Mouse (Mus musculus): ENCODE measurements at regions not wholly inside any gene's neighbourhood (a gene's known extent, or its start where the extent isn't known, plus 50 kb on each side); places are given as distances from the start of the nearest gene placed in this dataset.

GRCm38 (mm10) chr4:55203731-55204710 lies 145.8 kb upstream of the Rad23b start:
- in situ Hi-C loops (cut with MboI, MseI) = no loop called here

GRCm38 (mm10) chr4:55206226-55206625 lies 143.6 kb upstream of the Rad23b start:
- in situ Hi-C loops (cut with MboI, MseI) = no loop called here

DNA sequence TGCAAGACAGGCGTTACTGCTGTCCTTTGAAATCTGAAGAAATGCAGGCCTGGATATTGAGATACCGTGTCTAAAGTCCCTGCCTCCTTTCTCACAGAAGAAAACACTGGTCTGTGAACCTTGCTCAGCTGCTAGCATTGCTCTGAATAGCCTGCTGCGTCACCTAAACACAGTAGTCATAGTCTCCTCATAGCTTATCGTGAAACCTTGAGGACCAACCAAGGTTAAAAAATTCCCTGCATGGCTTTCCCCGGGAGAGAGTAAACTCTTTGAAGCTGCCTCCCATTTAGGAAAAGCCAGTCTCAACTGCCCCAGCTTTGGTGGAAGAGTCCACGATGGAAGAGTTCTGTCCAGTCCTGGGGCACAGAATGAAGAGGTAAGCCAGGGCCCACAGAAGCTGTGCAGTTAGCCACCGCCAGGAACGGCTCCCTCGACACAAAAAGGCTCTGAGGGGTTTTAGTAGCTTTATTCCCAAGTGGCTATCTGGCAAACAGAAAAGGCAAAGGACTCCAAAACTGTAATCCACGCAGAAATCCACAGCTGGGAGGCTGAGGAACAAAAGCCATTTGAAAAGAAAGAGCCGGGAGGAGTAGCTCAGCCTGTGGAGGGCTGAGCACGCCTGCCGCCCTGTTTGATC lies 142.0 kb upstream of the Rad23b start:
- in situ Hi-C loops (cut with MboI, MseI) = no loop called here

GRCm38 (mm10) chr4:55208386-55209345 lies 141.2 kb upstream of the Rad23b start:
- in situ Hi-C loops (cut with MboI, MseI) = no loop called here

DNA sequence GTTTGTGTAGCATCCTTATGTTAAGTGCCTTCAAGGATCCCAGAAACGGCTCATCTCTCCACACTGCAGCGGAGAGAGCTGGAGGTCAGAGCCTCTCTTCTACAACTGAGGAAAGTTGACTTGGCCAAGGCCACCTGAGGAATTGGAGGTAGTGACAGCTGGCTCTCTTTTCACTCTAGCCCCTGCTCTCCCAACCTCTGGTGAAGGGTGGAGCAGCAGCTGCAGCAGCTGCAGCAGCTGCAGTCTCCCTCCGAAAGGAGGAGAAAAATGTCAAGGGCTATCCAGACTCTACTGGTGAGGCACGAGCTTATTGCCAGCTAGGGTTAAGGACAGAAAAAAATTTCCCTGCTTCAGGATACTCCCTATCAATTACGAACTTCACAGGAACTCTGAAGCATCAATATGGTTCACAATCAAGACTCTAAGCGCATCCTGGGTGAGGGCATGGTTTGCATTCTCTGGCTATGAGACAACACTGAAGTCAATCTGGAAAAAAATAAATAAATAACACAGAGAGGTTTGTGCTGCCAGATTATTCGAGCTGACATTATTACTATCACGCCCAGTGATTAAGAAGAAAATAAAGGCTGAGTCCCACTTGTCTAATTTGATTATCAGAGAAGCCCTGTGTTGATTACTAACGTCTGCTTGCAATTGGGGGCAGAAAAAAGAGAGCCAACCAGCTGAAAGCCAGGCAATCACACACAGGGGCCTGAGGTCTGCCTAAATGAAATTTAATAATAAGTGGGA lies 134.2 kb upstream of the Rad23b start:
- in situ Hi-C loops (cut with MboI, MseI) = no loop called here

DNA sequence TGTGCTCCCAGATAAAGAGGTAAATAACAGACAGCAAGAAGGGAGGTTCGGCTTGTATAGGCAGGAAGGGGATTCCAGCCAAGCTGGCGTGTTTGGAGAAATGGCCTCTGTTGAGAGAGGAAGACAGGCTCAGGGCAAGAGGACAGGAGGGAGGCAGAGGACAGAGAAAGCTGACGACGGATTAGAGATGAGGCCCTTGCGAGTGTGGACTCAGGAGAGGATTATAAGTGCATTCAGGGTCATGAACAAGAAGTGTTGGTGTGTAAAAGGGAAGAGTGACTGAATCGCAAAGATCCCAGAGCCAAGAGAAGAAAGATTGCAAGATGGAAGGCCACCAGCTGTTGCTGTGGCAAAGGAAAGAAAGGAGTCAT lies 133.7 kb upstream of the Rad23b start:
- in situ Hi-C loops (cut with MboI, MseI) = no loop called here

DNA sequence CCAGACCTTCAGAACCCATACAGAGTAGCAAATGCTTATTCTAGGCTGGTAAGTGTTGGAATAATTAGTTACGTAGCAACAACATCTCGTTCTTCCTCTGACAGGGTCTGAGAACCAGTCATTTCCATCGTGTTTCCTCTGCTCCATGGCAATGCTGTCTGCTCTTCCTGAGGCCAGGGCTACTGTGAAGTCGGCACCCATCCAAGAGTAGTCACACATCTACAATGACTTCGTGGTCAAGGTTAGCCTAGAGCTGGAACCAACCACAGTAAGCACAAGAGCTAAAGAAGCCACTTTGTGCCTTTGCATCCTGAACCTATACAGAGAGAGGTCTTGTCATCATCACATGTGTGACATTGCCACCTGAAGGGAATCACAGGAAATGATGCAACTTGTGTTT lies 124.1 kb upstream of the Rad23b start:
- in situ Hi-C loops (cut with MboI, MseI) = no loop called here

GRCm38 (mm10) chr4:55227394-55227793 lies 122.4 kb upstream of the Rad23b start:
- in situ Hi-C loops (cut with MboI, MseI) = no loop called here

GRCm38 (mm10) chr4:55231522-55231921 lies 118.3 kb upstream of the Rad23b start:
- in situ Hi-C loops (cut with MboI, MseI) = no loop called here

- in situ Hi-C loops (cut with MboI, MseI) = no loop called here
These were observed 112.0 kb upstream of the Rad23b start for GRCm38 (mm10) chr4:55237856-55238255.

DNA sequence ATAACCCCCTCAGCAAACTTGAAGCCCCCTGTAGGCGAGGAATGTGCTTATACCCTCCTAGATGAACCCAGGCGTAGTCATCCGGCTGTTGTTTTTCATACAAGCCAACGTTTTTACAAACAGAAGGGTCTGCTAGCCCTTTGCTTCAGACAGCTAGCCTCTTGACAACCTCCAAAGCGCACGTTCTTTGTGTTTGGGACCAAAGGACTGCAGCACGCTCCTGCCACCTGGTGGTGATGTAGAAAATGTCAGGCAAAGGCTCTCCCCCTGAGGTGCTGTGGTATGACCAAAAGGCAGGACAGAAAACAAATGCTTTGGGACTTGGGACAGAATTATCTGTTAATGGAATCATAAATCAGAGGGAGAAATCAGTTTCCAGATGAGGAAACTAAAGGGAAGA lies 109.4 kb upstream of the Rad23b start:
- in situ Hi-C loops (cut with MboI, MseI) = loop anchor here (10.0 kb wide), 1 partner anchor 726 kb away; no protein-coding TSS in a partner anchor

- in situ Hi-C loops (cut with MboI, MseI) = loop anchor here (10.0 kb wide), 1 partner anchor 728 kb away; no protein-coding TSS in a partner anchor
These were observed 107.5 kb upstream of the Rad23b start for GRCm38 (mm10) chr4:55242331-55242730.

DNA sequence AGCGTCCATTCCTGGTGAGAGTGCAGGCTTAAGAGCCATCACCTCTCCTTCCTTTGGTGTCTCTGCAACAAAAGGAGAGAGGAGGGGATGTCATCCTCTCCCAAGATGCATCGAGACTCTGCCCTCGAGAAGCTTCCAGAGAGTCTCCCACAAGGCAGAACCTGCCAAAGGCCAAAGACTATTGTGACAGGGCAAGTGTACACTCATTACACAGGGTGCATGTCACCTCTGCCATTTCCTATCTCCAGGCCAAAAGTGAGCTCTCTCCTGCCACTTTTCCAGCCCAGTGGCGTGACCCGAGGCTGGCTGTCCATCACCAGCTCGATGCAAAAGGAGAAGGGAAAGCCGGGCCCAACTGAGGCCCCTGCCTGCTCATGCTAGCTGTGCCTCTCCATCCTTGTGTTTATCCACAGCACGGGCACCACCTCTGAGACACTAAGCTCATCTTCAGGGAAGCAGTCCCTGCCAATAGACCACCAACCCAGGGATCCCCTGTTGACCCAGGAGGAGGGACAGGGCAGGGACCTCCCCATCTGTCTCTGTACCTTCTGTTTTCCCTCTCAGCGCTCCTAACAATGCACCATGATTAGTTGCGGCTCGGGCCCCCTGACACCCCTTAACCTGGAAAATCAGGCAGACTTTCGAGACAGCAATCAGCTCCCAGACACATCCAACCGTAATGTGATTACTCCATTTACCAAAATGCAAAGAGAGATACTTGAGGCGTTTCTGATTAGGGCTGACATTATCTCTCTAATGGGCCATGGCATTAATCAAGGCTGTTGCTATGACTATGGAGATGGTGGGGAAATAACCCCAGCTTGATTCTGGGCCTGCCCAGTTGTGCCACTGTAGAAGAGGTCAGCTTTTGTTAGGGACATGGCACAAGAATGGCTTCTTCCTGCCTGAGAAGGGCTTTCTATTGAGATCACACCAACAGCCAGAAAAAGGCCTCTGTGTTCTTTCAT lies 106.5 kb upstream of the Rad23b start:
- in situ Hi-C loops (cut with MboI, MseI) = loop anchor here (10.0 kb wide), 1 partner anchor 729 kb away; no protein-coding TSS in a partner anchor

DNA sequence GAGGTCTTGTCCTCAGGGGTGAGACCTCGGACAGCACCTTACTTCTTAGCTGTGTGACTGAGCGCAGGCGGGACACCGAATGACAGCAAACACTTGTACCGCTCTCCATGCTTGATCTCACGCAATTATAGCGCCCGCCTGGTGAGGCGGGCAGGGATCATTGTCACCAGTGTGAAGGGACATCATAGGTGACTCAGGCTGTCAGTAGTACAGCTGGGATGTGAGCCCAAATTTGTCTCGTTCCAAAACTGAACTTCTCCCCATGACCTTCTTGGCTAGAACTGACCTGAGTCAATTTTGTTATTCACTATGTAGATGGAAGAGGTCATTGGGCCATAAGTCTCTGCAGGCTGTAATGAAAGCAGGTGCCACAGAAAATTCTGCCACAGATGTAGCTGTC lies 104.1 kb upstream of the Rad23b start:
- in situ Hi-C loops (cut with MboI, MseI) = loop anchor here (10.0 kb wide), 1 partner anchor 731 kb away; no protein-coding TSS in a partner anchor

GRCm38 (mm10) chr4:55250334-55250733 lies 99.5 kb upstream of the Rad23b start:
- in situ Hi-C loops (cut with MboI, MseI) = no loop called here

GRCm38 (mm10) chr4:55251546-55251945 lies 98.3 kb upstream of the Rad23b start:
- in situ Hi-C loops (cut with MboI, MseI) = no loop called here

DNA sequence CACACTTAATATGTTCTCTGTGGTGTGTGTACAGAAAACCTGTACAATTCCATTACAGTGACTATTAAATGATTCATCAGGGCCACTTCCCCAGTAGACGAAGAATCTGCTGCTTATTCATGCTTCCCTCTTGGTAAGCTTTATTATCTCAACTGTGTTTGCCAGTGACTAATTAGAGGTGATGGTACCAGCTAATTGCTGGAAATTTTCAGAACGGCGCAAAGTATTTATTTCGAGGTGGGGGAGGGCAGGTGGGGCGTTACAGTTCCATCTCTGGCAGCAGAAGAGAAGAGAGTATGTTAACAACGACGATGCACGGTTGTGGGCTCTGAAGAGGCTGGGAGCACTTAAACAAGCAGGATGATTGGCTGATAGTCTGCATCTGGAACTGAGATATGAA lies 96.1 kb upstream of the Rad23b start:
- in situ Hi-C loops (cut with MboI, MseI) = no loop called here

DNA sequence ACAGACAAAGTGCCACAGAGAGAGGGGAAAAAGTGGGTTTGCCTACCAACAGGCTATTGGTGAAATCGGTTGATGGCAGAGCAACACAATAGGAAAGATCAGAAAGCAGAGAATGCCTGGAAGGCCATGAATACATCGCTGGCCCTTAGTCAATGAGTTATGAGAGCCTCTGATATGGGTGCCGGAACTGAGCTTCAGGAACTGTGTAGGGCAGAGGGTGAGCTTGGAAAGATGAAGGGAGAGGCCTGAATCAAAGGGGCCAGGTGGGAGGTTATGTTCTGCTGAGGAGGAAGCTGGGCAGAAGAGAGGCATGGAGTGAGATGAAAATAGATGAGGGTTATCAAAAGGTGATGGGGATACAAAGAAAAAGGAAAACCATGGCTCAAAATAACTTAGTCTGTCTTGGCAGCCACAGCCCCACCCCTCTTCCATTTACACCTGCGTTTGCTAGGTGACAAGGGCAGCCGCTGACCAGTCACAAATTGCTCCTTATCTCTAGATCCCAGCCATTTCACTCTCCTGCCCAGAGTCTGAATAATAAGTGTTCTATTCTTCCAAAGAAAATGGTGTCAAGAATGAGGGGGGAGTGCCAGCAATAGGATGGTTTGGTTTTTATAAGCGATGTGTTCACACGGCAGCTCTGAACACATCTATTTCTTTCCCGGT lies 77.7 kb upstream of the Rad23b start:
- in situ Hi-C loops (cut with MboI, MseI) = no loop called here

GRCm38 (mm10) chr4:55276300-55276952 lies 73.4 kb upstream of the Rad23b start:
- in situ Hi-C loops (cut with MboI, MseI) = no loop called here

Data from T-helper 1 cell (primary cell).